Mouse (Mus musculus): ENCODE data around the gene Fbxw21.

DNA sequence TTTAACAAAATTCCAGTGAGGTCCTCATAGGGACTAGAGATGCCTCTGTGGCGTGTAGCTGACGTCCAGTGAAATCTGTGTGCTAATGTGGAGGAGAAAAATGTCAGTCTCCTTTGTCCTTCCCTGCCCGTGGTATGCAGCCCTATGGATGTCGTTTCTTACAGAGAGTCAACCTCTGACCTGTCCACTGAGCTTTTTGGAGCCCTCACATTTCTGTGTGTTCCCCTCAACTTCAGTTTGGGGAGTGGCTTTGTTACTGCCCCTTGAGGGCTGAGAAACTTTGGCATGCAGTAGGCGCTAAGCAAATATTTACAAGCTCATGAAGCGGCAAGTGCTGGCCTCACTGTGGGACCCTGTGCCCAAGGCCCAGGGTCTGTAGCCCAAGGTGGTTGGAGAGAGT lies 64.5 kb downstream of the Fbxw21 start:
- TF ChIP-seq CTCF (IDR thresholded peaks at IDR 0.05; ENCODE audit: insufficient read depth, low read length) (no peak), POLR2A (IDR thresholded peaks at IDR 0.05; ENCODE audit: borderline replicate concordance, extremely low read depth, low read depth, low read length) (no peak)
